Mouse (Mus musculus) C2C12 (cell line): ENCODE measurements around the gene Trhde. TPM values are rescaled to one million over a fixed set of nuclear protein-coding genes. Genes with fewer than 3 reads are reported as not detected.

Experiments
- H3K27me3 ChIP-seq: one replicate; pipeline ENCODE4 v1.6.1; 2011; ENCODE audit not compliant: control insufficient read depth, insufficient read depth, insufficient read length
- H3K36me3 ChIP-seq: one replicate; pipeline ENCODE4 v1.6.1; 2011; ENCODE audit not compliant: control insufficient read depth, insufficient read depth
- H3K4me3 ChIP-seq: one replicate; pipeline ENCODE4 v1.5.1; 2011; ENCODE audit warnings: mild to moderate bottlenecking, control low read depth; ENCODE audit not compliant: poor library complexity, insufficient read depth, severe bottlenecking
- H3K79me2 ChIP-seq: one replicate; pipeline ENCODE4 v1.6.1; 2011; ENCODE audit not compliant: control insufficient read depth, insufficient read depth
- H3K79me3 ChIP-seq: one replicate; pipeline ENCODE4 v1.6.1; 2011; ENCODE audit warnings: low read depth, control low read depth
- H3ac ChIP-seq: one replicate; pipeline ENCODE3; 2011; ENCODE audit warnings: low read depth; ENCODE audit not compliant: control insufficient read depth, insufficient read length
- CEBPB ChIP-seq: IDR thresholded peaks from one replicate; pipeline ENCODE4 v1.6.1; 2011; ENCODE audit warnings: low read depth, mild to moderate bottlenecking, control low read depth, moderate library complexity
- CTCF ChIP-seq: IDR thresholded peaks from one replicate; pipeline ENCODE4 v1.5.1; 2011; ENCODE audit not compliant: control insufficient read depth, insufficient read depth, insufficient read length
- FOSL1 ChIP-seq: IDR thresholded peaks from one replicate; pipeline ENCODE4 v1.8.0; 2011; ENCODE audit warnings: mild to moderate bottlenecking, low read length; ENCODE audit not compliant: poor library complexity, insufficient read depth, severe bottlenecking
- MAX ChIP-seq: IDR thresholded peaks from one replicate; pipeline ENCODE4 v1.6.1; 2011; ENCODE audit warnings: mild to moderate bottlenecking, control low read depth
- MYOD1 ChIP-seq: IDR thresholded peaks from one replicate; pipeline ENCODE4 v1.6.1; 2011; ENCODE audit warnings: low read depth; ENCODE audit not compliant: control insufficient read depth, insufficient read length
- MYOG ChIP-seq: IDR thresholded peaks from one replicate; pipeline ENCODE4 v1.6.1; 2011; ENCODE audit not compliant: control insufficient read depth, insufficient read length; ENCODE audit errors: extremely low read depth
- USF1 ChIP-seq: IDR thresholded peaks from one replicate; pipeline ENCODE4 v1.6.1; 2011; ENCODE audit warnings: low read depth, mild to moderate bottlenecking, control low read depth, moderate library complexity
- polyA plus RNA-seq: library from polyadenylated mRNA; unstranded; fragments of >200 nt; fragmentation: generic; extraction: Trizol; gene quantifications from one replicate; pipeline ENCODE4 v1.2.1, GENCODE M21; 2012; ENCODE audit warnings: missing spikeins

Gene Trhde
- polyA plus RNA-seq, 1 experiment: 0.43 TPM

GRCm38 (mm10) chr10:114735678-114736077, 66.4 kb downstream of the Trhde start:
- Histone ChIP-seq H3K79me2 (no peaks in the 10 kb centered on the region), H3K27me3 (no peaks in the 10 kb centered on the region), H3K36me3 (no peaks in the 10 kb centered on the region), H3ac (no peak overlapping the region), H3K4me3 (no peak overlapping the region), H3K79me3 (no peaks in the 10 kb centered on the region)
- TF ChIP-seq USF1 (no peak), MYOD1 (no peak), CEBPB (no peak), MYOG (no peak), FOSL1 (no peak), CTCF (no peak), MAX (no peak)

DNA sequence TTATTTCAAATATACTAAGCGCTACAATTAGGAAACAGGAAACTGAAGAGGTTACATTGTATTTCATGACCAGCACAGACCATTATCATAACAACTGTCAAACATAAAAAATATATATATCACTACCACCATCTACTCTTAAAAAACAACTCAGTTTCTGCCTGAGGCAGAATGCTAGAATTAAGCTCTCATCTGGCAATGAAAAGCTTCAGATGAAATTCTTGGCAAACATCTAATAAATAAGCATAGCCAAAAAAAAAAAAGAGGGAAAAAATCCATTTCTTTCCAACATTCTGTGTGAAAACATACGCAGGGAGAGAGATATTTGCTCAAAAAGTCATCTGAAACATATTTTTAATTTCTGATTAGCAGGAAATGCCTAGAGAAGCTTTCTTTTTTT, 67.0 kb downstream of the Trhde start:
- H3K4me3 ChIP-seq: no peak overlapping the region
- H3K27me3 ChIP-seq: no peaks in the 10 kb centered on the region
- H3K36me3 ChIP-seq: no peaks in the 10 kb centered on the region
- no peak for TF ChIP-seq CEBPB
- no peak for TF ChIP-seq CTCF
- TF ChIP-seq USF1: no peak
- no peak for TF ChIP-seq FOSL1
- no peak for TF ChIP-seq MAX
- no peak for TF ChIP-seq MYOG
- no peak for TF ChIP-seq MYOD1
- H3ac ChIP-seq: no peak overlapping the region
- H3K79me2 ChIP-seq: no peaks in the 10 kb centered on the region
- H3K79me3 ChIP-seq: no peaks in the 10 kb centered on the region

DNA sequence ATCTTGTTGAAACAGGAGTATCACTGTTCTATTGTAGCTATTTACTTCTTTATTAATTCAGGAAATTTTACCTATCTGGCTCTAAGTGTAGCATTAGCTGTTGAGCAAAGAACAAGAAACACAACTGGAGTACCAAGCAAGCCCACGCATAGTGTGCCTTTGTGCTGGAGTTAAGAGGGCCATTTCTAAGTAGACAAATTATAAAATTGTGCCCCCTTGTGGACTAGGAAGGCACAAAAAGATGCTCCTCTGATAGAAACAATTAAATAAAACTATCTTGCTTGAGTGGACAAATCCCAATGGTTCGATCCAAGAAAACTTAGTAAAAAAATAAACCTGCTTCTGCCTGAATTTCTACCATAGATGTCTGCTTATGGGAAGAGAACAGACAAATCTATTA, 76.5 kb downstream of the Trhde start:
- TF ChIP-seq CTCF: no peak
- no peak for TF ChIP-seq MAX
- no peak for TF ChIP-seq MYOD1
- no peak for TF ChIP-seq USF1
- no peak for TF ChIP-seq CEBPB
- TF ChIP-seq FOSL1: no peak
- no peak for TF ChIP-seq MYOG

GRCm38 (mm10) chr10:114701791-114702190, 100.3 kb downstream of the Trhde start:
- Histone ChIP-seq H3K27me3 (no peaks in the 10 kb centered on the region), H3K79me2 (no peaks in the 10 kb centered on the region), H3K79me3 (no peaks in the 10 kb centered on the region), H3K4me3 (no peak overlapping the region), H3K36me3 (no peaks in the 10 kb centered on the region), H3ac (no peak overlapping the region)
- TF ChIP-seq CEBPB: no peak
- TF ChIP-seq MYOD1: no peak
- no peak for TF ChIP-seq MAX
- TF ChIP-seq MYOG: no peak
- TF ChIP-seq FOSL1: no peak
- no peak for TF ChIP-seq USF1
- TF ChIP-seq CTCF: no peak

More for the DNA sequence above, 76.5 kb downstream of the Trhde start:
- Histone ChIP-seq H3K4me3 (no peak overlapping the region), H3K79me3 (no peaks in the 10 kb centered on the region), H3K27me3 (no peaks in the 10 kb centered on the region), H3ac (no peak overlapping the region), H3K36me3 (no peaks in the 10 kb centered on the region), H3K79me2 (no peaks in the 10 kb centered on the region)

GRCm38 (mm10) chr10:114671791-114672415, 130.2 kb downstream of the Trhde start:
- H3ac ChIP-seq: no peak overlapping the region
- H3K4me3 ChIP-seq: no peak overlapping the region
- no peaks in the 10 kb centered on the region for H3K36me3 ChIP-seq
- H3K79me3 ChIP-seq: no peaks in the 10 kb centered on the region
- no peaks in the 10 kb centered on the region for H3K79me2 ChIP-seq
- TF ChIP-seq CEBPB: no peak
- no peak for TF ChIP-seq FOSL1
- TF ChIP-seq MYOD1: no peak
- TF ChIP-seq MAX: no peak
- TF ChIP-seq MYOG: no peak
- no peak for TF ChIP-seq CTCF
- TF ChIP-seq USF1: no peak
- no peaks in the 10 kb centered on the region for H3K27me3 ChIP-seq

DNA sequence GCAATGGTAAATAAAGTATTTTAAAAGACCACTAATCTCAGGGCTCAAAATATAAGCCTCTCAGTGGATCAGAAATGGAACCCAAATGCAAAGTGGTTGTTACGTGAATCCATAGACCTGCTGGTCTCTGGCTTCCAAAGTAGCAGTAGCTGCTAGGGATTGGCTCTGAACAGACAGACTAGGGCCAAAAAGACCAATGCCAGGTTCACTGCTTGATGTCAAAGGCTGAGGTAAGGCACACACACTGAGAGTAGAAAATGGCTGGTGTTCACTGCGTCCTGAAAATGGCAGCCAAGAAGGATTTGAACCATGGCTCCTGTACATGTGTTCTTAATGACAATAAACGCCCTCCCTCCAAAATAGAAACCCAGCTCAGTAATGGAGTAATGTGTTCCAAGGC, 209.1 kb downstream of the Trhde start:
- H3K79me2 ChIP-seq: no peaks in the 10 kb centered on the region
- no peak overlapping the region for H3K4me3 ChIP-seq
- no peak for TF ChIP-seq CEBPB
- TF ChIP-seq MAX: no peak
- TF ChIP-seq MYOG: no peak
- TF ChIP-seq USF1: no peak
- TF ChIP-seq MYOD1: no peak
- no peak for TF ChIP-seq FOSL1
- no peak for TF ChIP-seq CTCF
- H3K27me3 ChIP-seq: no peaks in the 10 kb centered on the region
- no peaks in the 10 kb centered on the region for H3K79me3 ChIP-seq
- no peaks in the 10 kb centered on the region for H3K36me3 ChIP-seq
- no peak overlapping the region for H3ac ChIP-seq

- no peak overlapping the region for H3K4me3 ChIP-seq
- TF ChIP-seq MYOG (no peak), CEBPB (no peak)
- H3K79me2 ChIP-seq: no peaks in the 10 kb centered on the region
- H3K27me3 ChIP-seq: no peaks in the 10 kb centered on the region
- no peaks in the 10 kb centered on the region for H3K79me3 ChIP-seq
- H3K36me3 ChIP-seq: no peaks in the 10 kb centered on the region
- H3ac ChIP-seq: no peak overlapping the region
These were observed 223.2 kb downstream of the Trhde start for GRCm38 (mm10) chr10:114578926-114579325.
